Mouse (Mus musculus) layer of hippocampus, adult 2 months (tissue): ENCODE results near the gene Fxr2. TPM values are rescaled to one million over a fixed set of nuclear protein-coding genes. Genes with fewer than 3 reads are reported as not detected.
A peak's percentile ranks its signal among the peaks of the same experiment; 100 is the strongest.

Experiments
- DNase-seq, 2 experiments: peaks; one replicate each; pipeline ENCODE4 v3.0.0; 2022; ENCODE audit warnings: low spot score in 2 of 2
- H3K27ac ChIP-seq: fragments of 200-600 bp; 2 replicates; pipeline ENCODE4 v1.8.1; 2022
- H3K4me3 ChIP-seq: fragments of 200-600 bp; 2 replicates; pipeline ENCODE4 v1.8.1; 2022; ENCODE audit warnings: mild to moderate bottlenecking
- CTCF ChIP-seq: fragments of 200-600 bp; conservative IDR thresholded peaks from 2 replicates; pipeline ENCODE4 v1.8.1; 2022; ENCODE audit warnings: antibody characterized with exemption, mild to moderate bottlenecking, moderate library complexity
- total RNA-seq, 2 experiments: library from RNA; stranded (reverse); gene quantifications; 2 replicates each; pipeline ENCODE4 v1.2.3; 2021

Gene Fxr2
- total RNA-seq, 2 experiments from 2014 or later, result 138 to 143 TPM

- no peak for TF ChIP-seq CTCF
- H3K27ac ChIP-seq, result no peak overlapping the region
- H3K4me3 ChIP-seq, result no peak overlapping the region
- no peak for DNase-seq
Measured at GRCm38 (mm10) chr11:69666665-69667005, 33.8 kb downstream of the Fxr2 start.

- DNase-seq, result peak; percentile 94 to 96
- no peak for TF ChIP-seq CTCF
- Histone ChIP-seq H3K27ac (peak overlapping the region; percentile 100), H3K4me3 (peak overlapping the region; percentile 94)
Measured at GRCm38 (mm10) chr11:69670786-69671725, 38.3 kb downstream of the Fxr2 start.

- peak; percentile 28; the same call in 1 of the 2 replicates for TF ChIP-seq CTCF
- peak overlapping the region; percentile 94 for H3K4me3 ChIP-seq
- H3K27ac ChIP-seq, result peak overlapping the region; percentile 100
- no peak for DNase-seq
Measured at GRCm38 (mm10) chr11:69671726-69672124, 38.9 kb downstream of the Fxr2 start.

- peak; percentile 33 for TF ChIP-seq CTCF
- peak within 1 kb of the TSS; percentile 94 for H3K4me3 ChIP-seq
- peak; percentile 100 for DNase-seq
- H3K27ac ChIP-seq, result peak within 1 kb of the TSS; percentile 100
Measured at GRCm38 (mm10) chr11:69672211-69672706, 39.5 kb downstream of the Fxr2 start, which contains the start of gene Eif4a1. Gene Eif4a1 (minus strand): TSS chr11:69672423.

GRCm38 (mm10) chr11:69679144-69679543, 46.4 kb downstream of the Fxr2 start:
- Histone ChIP-seq H3K27ac (no peak overlapping the region), H3K4me3 (no peak overlapping the region)
- no peak for TF ChIP-seq CTCF
- DNase-seq, result no peak

- TF ChIP-seq CTCF, result no peak
- Histone ChIP-seq H3K4me3 (peak overlapping the region; percentile 82; the same call in 1 of the 2 replicates), H3K27ac (no peak overlapping the region)
- DNase-seq, result no peak
Measured at GRCm38 (mm10) chr11:69680136-69680855, 47.5 kb downstream of the Fxr2 start.

GRCm38 (mm10) chr11:69681314-69682208, 48.8 kb downstream of the Fxr2 start, which contains the start of gene Senp3:
Gene Senp3 (minus strand): TSS chr11:69682084.
- no peak for TF ChIP-seq CTCF
- DNase-seq, result peak; percentile 97 to 98
- H3K4me3 ChIP-seq, result peak within 1 kb of the TSS; percentile 82
- peak within 1 kb of the TSS; percentile 95 for H3K27ac ChIP-seq

GRCm38 (mm10) chr11:69682209-69682839, 49.5 kb downstream of the Fxr2 start:
- peak overlapping the region; percentile 82 for H3K4me3 ChIP-seq
- H3K27ac ChIP-seq, result peak overlapping the region; percentile 95
- no peak for TF ChIP-seq CTCF
- no peak for DNase-seq

- Histone ChIP-seq H3K4me3 (peak overlapping the region; percentile 44), H3K27ac (peak overlapping the region; percentile 95)
Measured at GRCm38 (mm10) chr11:69682840-69683533, 50.2 kb downstream of the Fxr2 start.

GRCm38 (mm10) chr11:69683576-69683975, 50.8 kb downstream of the Fxr2 start:
- Histone ChIP-seq H3K4me3 (no peak overlapping the region), H3K27ac (peak overlapping the region; percentile 95)
- TF ChIP-seq CTCF, result no peak
- no peak for DNase-seq

More at GRCm38 (mm10) chr11:69682840-69683533, 50.2 kb downstream of the Fxr2 start:
- DNase-seq, result peak; percentile 87 to 92
- peak; percentile 94 for TF ChIP-seq CTCF

GRCm38 (mm10) chr11:69684128-69684745, 51.4 kb downstream of the Fxr2 start:
- TF ChIP-seq CTCF, result no peak
- Histone ChIP-seq H3K4me3 (no peak overlapping the region), H3K27ac (peak overlapping the region; percentile 95)
- DNase-seq, result no peak
